Mouse (Mus musculus) spleen, postnatal 36 days (tissue): Measurements from ENCODE around the gene Adipor2.
A peak's percentile ranks its signal among the peaks of the same experiment; 100 is the strongest.

ENCODE experiments used
- DNase-seq, 2 experiments: peaks; one replicate each; pipeline ENCODE4 v3.0.0; 2022; ENCODE audit warnings: low spot score in 2 of 2, mixed read lengths in 1 of 2

Gene Adipor2

GRCm38 (mm10) chr6:119348234-119348633 is 69.3 kb downstream of the Adipor2 start:
- peak; percentile 37 to 59 for DNase-seq

- no peak for DNase-seq
Measured at GRCm38 (mm10) chr6:119347813-119348212, 69.7 kb downstream of the Adipor2 start.

- no peak for DNase-seq
Measured at GRCm38 (mm10) chr6:119346257-119346656, 71.2 kb downstream of the Adipor2 start.

GRCm38 (mm10) chr6:119341409-119341808 is 76.1 kb downstream of the Adipor2 start:
- DNase-seq: no peak

GRCm38 (mm10) chr6:119338121-119338912 is 79.2 kb downstream of the Adipor2 start:
- no peak for DNase-seq

- DNase-seq: no peak
Measured at GRCm38 (mm10) chr6:119337287-119337686, 80.2 kb downstream of the Adipor2 start.

GRCm38 (mm10) chr6:119336124-119336523 is 81.4 kb downstream of the Adipor2 start:
- DNase-seq: peak; percentile 47 to 50

- DNase-seq: no peak
Measured at GRCm38 (mm10) chr6:119333831-119334230, 83.7 kb downstream of the Adipor2 start.

GRCm38 (mm10) chr6:119333202-119333601 is 84.3 kb downstream of the Adipor2 start:
- no peak for DNase-seq

GRCm38 (mm10) chr6:119332111-119332510 is 85.4 kb downstream of the Adipor2 start:
- no peak for DNase-seq

GRCm38 (mm10) chr6:119330506-119330905 is 87.0 kb downstream of the Adipor2 start, which contains the start of gene Lrtm2:
Gene Lrtm2 (minus strand): TSS chr6:119330766.
- no peak for DNase-seq

GRCm38 (mm10) chr6:119329936-119330335 is 87.6 kb downstream of the Adipor2 start:
- no peak for DNase-seq

GRCm38 (mm10) chr6:119329215-119329714 is 88.2 kb downstream of the Adipor2 start:
- no peak for DNase-seq

- DNase-seq: no peak
Measured at GRCm38 (mm10) chr6:119328521-119329115, 88.9 kb downstream of the Adipor2 start.

GRCm38 (mm10) chr6:119326541-119326940 is 91.0 kb downstream of the Adipor2 start:
- DNase-seq: no peak

- no peak for DNase-seq
Measured at GRCm38 (mm10) chr6:119325978-119326377, 91.5 kb downstream of the Adipor2 start.

GRCm38 (mm10) chr6:119324776-119325175 is 92.7 kb downstream of the Adipor2 start:
- DNase-seq: no peak

- no peak for DNase-seq
Measured at GRCm38 (mm10) chr6:119321752-119322151, 95.8 kb downstream of the Adipor2 start.

GRCm38 (mm10) chr6:119320481-119320880 is 97.0 kb downstream of the Adipor2 start:
- no peak for DNase-seq

- DNase-seq: no peak
Measured at GRCm38 (mm10) chr6:119319358-119319757, 98.1 kb downstream of the Adipor2 start.

- DNase-seq: no peak
Measured at GRCm38 (mm10) chr6:119318732-119319131, 98.8 kb downstream of the Adipor2 start.

GRCm38 (mm10) chr6:119314751-119315476 is 102.6 kb downstream of the Adipor2 start:
- DNase-seq: no peak
